Mouse (Mus musculus) embryonic facial prominence, embryonic 12.5 days (tissue): ENCODE data around the gene Chchd10. TPM values are rescaled to one million over a fixed set of nuclear protein-coding genes. Genes with fewer than 3 reads are reported as not detected.

Experiments used
- ATAC-seq: fragments of 200-750 bp; cut with Nextera tagmentation; 2 replicates; pipeline ENCODE4 v1.8.0; 2017; ENCODE audit not compliant: insufficient number of reproducible peaks, insufficient read depth, low FRiP score, low TSS enrichment
- H3K27ac ChIP-seq: fragments of 300-500 bp; sonication (generic); 2 replicates; pipeline ENCODE4 v1.5.1; 2016; ENCODE audit warnings: mild to moderate bottlenecking
- H3K27me3 ChIP-seq: fragments of 300-500 bp; sonication (generic); 2 replicates; pipeline ENCODE4 v1.6.1; 2016; ENCODE audit warnings: mild to moderate bottlenecking, moderate library complexity
- H3K36me3 ChIP-seq: fragments of 300-500 bp; sonication (generic); 2 replicates; pipeline ENCODE4 v1.6.1; 2016; ENCODE audit warnings: mild to moderate bottlenecking
- H3K4me1 ChIP-seq: fragments of 300-500 bp; sonication (generic); 2 replicates; pipeline ENCODE4 v1.6.1; 2016
- H3K4me2 ChIP-seq: fragments of 300-500 bp; sonication (generic); replicated peaks from 2 replicates; pipeline ENCODE4 v1.6.1; 2016; ENCODE audit warnings: mild to moderate bottlenecking, moderate library complexity
- H3K4me3 ChIP-seq: fragments of 300-500 bp; sonication (generic); 2 replicates; pipeline ENCODE4 v1.5.1; 2016; ENCODE audit warnings: mild to moderate bottlenecking
- H3K9ac ChIP-seq: fragments of 300-500 bp; sonication (generic); 2 replicates; pipeline ENCODE4 v1.6.1; 2016; ENCODE audit warnings: mild to moderate bottlenecking, moderate library complexity
- H3K9me3 ChIP-seq: fragments of 300-500 bp; sonication (generic); 2 replicates; pipeline ENCODE4 v1.6.1; 2016; ENCODE audit warnings: mild to moderate bottlenecking, moderate library complexity
- WGBS: fragments of 180-500 bp; shearing (Covaris S2); methylation state at CpG from one replicate; pipeline ENCODE4 v1.1.7; 2016; 5-methylcytosine and 5-hydroxymethylcytosine counted together
- polyA plus RNA-seq: library from polyadenylated mRNA; unstranded; fragments of >200 nt; fragmentation: Nextera tagmentation; extraction: Ambion mirVana; gene quantifications from 2 replicates; pipeline ENCODE4 v1.2.1, GENCODE M21; 2016

The Chchd10 gene
- polyA plus RNA-seq, 1 experiment from 2014 or later: 11.8 TPM

DNA sequence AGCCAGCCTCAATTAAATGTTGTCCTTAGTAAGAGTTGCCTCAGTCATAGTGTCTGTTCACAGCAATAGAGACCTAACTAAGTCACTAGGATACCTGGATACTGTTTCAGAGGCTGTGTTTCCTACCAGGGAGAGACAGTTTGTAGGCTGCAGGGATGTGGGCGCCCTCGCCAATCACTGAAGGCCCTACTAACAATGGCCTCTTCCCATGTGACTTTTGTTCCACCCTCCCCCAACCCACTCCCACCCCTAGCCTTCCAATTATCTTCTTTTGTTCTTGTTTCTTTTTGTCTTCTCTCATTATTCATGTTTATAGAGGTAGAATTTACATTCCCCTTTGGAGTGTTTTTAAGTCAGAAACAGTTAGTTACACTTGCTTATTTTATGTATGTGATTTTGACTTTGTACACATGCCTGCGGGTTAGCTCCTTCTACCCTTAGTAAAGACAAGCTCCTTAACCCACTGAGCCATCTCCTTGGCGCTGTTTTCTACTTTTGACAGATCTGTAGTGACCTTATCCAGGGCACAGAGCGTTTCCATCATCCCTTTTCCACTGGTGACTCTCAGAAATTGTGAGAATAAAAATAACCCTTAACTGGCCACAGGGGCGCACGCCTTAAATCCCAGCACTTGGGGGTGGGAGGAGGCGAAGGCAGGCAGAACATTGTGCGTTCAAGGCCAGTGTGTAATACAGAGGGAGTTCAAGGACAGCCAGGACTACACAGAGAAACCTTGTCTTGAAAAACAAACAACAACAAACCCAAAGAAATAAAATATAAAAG, 8.3 kb downstream of the Chchd10 start:
- no peak overlapping the region for H3K9ac ChIP-seq
- H3K36me3 ChIP-seq: no peaks in the 10 kb centered on the region
- H3K4me1 ChIP-seq: peaks cover under 1% of the 10 kb centered on the region; the same call in 1 of the 2 replicates
- no peak overlapping the region for H3K4me2 ChIP-seq
- no peak for ATAC-seq
- H3K27ac ChIP-seq: no peak overlapping the region
- 65% methylated on average over 9 of the region's 9 CpGs for whole genome bisulfite sequencing
- H3K9me3 ChIP-seq: no peaks in the 10 kb centered on the region
- H3K4me3 ChIP-seq: no peak overlapping the region
- H3K27me3 ChIP-seq: peaks cover 15% of the 10 kb centered on the region

DNA sequence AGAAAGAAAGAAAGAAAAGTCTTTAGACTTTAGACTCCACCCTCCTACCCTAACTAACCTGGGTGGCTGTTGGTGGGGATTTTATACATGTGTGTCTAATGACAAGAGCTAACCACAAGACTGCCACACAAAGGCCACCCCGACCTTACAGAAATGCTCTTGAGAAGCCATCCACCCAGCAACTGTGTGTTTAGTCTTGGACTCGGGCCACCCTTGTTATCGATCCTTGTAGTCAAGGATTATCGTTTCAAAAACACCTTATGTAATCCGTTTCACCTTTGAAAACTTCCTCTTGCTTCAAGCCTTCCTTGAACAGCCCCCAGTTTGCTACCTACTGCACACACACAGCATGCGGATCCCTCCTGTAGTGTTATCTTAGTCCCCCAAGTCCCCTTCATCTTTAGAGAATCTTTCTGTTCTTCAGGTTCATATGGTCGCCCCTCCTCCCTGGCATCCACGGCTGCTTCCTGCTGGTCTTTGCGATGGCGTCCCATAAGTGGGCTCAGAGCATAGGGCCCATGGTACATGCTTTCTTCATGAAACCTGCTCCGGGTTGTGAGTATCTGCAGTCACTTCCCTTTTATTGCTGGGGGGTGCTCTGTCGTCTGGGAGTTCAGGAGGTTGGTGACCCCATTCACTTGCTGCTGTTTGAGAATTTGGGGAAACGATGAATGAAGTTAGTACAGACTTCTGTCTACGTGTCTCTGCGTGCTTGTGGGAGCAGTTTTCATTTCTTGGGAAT, 10.0 kb downstream of the Chchd10 start, which contains the start of gene Vpreb3:
Vpreb3 (plus strand) TSS at position 322 of the 742 bp plus-strand sequence.
- no peak for ATAC-seq
- Histone ChIP-seq H3K9me3 (no peaks in the 10 kb centered on the region), H3K27ac (no peak within 1 kb of the TSS), H3K9ac (no peak within 1 kb of the TSS), H3K36me3 (no peaks in the 10 kb centered on the region), H3K27me3 (no peaks in the 10 kb centered on the region), H3K4me3 (no peak within 1 kb of the TSS), H3K4me1 (no peaks in the 10 kb centered on the region; the same call in 1 of the 2 replicates), H3K4me2 (no peak within 1 kb of the TSS)
- WGBS: 77% methylated on average over 15 of the region's 15 CpGs

DNA sequence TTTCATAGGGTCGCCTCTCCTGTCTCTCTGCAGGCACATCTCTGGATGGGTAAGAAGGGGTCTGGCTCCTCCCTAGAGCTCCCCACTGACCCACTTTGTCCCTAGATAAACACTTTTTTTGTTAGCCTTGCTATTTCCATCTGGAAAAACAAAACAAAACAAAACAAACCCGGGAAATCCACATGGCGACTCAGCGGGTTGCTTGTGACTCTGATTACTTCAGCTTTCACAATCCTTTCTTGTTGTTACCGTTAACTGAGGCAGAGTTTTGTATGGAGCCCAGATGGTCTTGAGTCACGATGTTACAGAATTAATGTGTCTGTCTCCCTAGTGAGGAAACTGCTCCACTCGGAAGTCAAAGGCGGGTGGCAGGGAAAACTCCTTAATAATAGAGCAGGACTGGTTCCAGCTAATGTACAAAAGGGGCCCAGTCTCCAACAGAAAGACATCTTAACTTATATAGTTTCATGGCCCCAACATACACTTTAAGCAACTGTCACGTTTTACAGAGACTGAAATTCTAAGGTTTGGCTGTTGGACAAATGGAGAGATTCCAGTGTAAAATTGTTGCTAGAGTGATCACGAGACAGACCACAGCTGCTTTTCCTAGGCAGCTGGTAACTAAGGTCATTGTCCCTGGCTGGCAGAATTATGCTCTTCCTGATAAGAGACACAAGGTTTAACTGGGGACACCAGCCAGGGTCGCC, 11.3 kb downstream of the Chchd10 start:
- no peaks in the 10 kb centered on the region for H3K9me3 ChIP-seq
- no peak overlapping the region for H3K9ac ChIP-seq
- H3K4me1 ChIP-seq: no peaks in the 10 kb centered on the region; the same call in 1 of the 2 replicates
- H3K36me3 ChIP-seq: no peaks in the 10 kb centered on the region
- H3K4me3 ChIP-seq: no peak overlapping the region
- ATAC-seq: no peak
- H3K4me2 ChIP-seq: no peak overlapping the region
- no peaks in the 10 kb centered on the region for H3K27me3 ChIP-seq
- WGBS: 27% methylated on average over 11 of the region's 11 CpGs
- no peak overlapping the region for H3K27ac ChIP-seq

GRCm38 (mm10) chr10:75945213-75945612, 12.3 kb downstream of the Chchd10 start:
- no peaks in the 10 kb centered on the region for H3K36me3 ChIP-seq
- H3K9me3 ChIP-seq: no peaks in the 10 kb centered on the region
- H3K9ac ChIP-seq: no peak overlapping the region
- ATAC-seq: no peak
- H3K27ac ChIP-seq: no peak overlapping the region
- H3K4me2 ChIP-seq: no peak overlapping the region
- H3K4me1 ChIP-seq: peaks cover 6% of the 10 kb centered on the region
- WGBS: 89% methylated on average over 7 of the region's 7 CpGs
- H3K4me3 ChIP-seq: no peak overlapping the region
- H3K27me3 ChIP-seq: peaks cover 6% of the 10 kb centered on the region; the same call in 1 of the 2 replicates

- Histone ChIP-seq H3K36me3 (no peaks in the 10 kb centered on the region), H3K9me3 (no peaks in the 10 kb centered on the region), H3K9ac (no peak overlapping the region), H3K27me3 (peaks cover 10% of the 10 kb centered on the region; the same call in 1 of the 2 replicates), H3K27ac (no peak overlapping the region), H3K4me3 (no peak overlapping the region), H3K4me1 (peaks cover 13% of the 10 kb centered on the region), H3K4me2 (no peak overlapping the region)
- WGBS: 79% methylated on average over 7 of the region's 7 CpGs
- no peak for ATAC-seq
These were observed 13.0 kb downstream of the Chchd10 start for GRCm38 (mm10) chr10:75945896-75946295.

DNA sequence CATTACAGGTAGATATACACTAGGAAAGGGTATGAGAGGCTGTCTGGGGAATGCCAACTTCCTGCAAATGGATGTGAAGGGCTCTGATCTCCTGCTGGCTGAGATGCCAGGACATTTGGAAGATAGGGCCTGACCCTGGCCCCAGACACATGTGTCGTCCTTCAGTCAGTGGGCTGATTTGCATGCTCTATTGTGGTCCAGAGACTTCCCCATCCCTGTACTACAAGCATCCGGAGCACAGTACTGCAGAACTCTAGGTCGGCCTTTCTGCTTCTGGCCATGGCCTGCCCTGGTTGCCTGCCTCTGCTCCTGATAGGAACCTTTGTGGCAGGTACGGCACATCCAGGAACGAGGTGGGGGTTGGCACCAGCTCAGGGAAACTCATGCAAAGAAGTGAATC, 15.1 kb downstream of the Chchd10 start:
- H3K4me3 ChIP-seq: no peak overlapping the region
- WGBS: 75% methylated on average over 5 of the region's 5 CpGs
- ATAC-seq: no peak
- peaks cover 10% of the 10 kb centered on the region; the same call in 1 of the 2 replicates for H3K27me3 ChIP-seq
- no peaks in the 10 kb centered on the region for H3K36me3 ChIP-seq
- H3K9me3 ChIP-seq: no peaks in the 10 kb centered on the region
- no peak overlapping the region for H3K27ac ChIP-seq
- H3K9ac ChIP-seq: no peak overlapping the region
- H3K4me2 ChIP-seq: no peak overlapping the region
- H3K4me1 ChIP-seq: peaks cover 15% of the 10 kb centered on the region

GRCm38 (mm10) chr10:75949053-75950045, 16.4 kb downstream of the Chchd10 start:
- no peak overlapping the region for H3K4me2 ChIP-seq
- no peak overlapping the region for H3K27ac ChIP-seq
- WGBS: 78% methylated on average over 22 of the region's 22 CpGs
- H3K36me3 ChIP-seq: no peaks in the 10 kb centered on the region
- no peak overlapping the region for H3K9ac ChIP-seq
- no peak overlapping the region for H3K4me3 ChIP-seq
- no peaks in the 10 kb centered on the region for H3K9me3 ChIP-seq
- H3K27me3 ChIP-seq: peaks cover 15% of the 10 kb centered on the region; the same call in 1 of the 2 replicates
- ATAC-seq: no peak
- H3K4me1 ChIP-seq: peaks cover 15% of the 10 kb centered on the region

DNA sequence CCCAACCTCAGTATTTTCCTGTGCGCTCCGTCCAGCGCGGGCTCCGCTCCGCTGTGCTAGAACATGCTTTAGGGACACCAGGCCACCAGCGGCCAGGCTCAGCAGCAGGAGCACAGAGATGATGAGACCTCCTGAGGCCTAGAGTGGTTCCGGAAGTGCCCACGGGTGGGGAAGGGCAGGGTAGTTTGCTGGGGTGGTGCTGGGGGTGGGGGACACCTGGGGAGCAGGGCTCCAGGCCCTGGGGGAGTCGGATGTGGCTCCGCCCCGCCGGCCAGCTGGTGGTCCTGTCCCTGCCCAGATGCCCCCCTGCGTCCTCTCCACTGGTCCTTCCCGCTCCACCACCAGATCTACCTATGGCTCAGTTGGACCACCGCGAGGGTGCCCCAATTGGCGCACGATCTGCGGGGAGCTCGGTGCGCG, 17.9 kb downstream of the Chchd10 start:
- Histone ChIP-seq H3K36me3 (no peaks in the 10 kb centered on the region), H3K4me2 (peak overlapping the region; percentile 85), H3K4me1 (peaks cover 15% of the 10 kb centered on the region), H3K4me3 (peak overlapping the region; percentile 40), H3K9ac (peak overlapping the region; percentile 43), H3K27ac (no peak overlapping the region), H3K27me3 (peaks cover 15% of the 10 kb centered on the region; the same call in 1 of the 2 replicates), H3K9me3 (no peaks in the 10 kb centered on the region)
- peak; percentile 36; the same call in 1 of the 2 replicates for ATAC-seq
- WGBS: 2% methylated on average over 20 of the region's 23 CpGs

GRCm38 (mm10) chr10:75951424-75952050, 18.6 kb downstream of the Chchd10 start:
- H3K27ac ChIP-seq: no peak overlapping the region
- peak overlapping the region; percentile 43 for H3K9ac ChIP-seq
- H3K27me3 ChIP-seq: peaks cover 15% of the 10 kb centered on the region; the same call in 1 of the 2 replicates
- peaks cover 15% of the 10 kb centered on the region for H3K4me1 ChIP-seq
- H3K4me3 ChIP-seq: peak overlapping the region; percentile 40
- no peak for ATAC-seq
- no peaks in the 10 kb centered on the region for H3K9me3 ChIP-seq
- WGBS: 4% methylated on average over 13 of the region's 13 CpGs
- H3K4me2 ChIP-seq: peak overlapping the region; percentile 85
- no peaks in the 10 kb centered on the region for H3K36me3 ChIP-seq

DNA sequence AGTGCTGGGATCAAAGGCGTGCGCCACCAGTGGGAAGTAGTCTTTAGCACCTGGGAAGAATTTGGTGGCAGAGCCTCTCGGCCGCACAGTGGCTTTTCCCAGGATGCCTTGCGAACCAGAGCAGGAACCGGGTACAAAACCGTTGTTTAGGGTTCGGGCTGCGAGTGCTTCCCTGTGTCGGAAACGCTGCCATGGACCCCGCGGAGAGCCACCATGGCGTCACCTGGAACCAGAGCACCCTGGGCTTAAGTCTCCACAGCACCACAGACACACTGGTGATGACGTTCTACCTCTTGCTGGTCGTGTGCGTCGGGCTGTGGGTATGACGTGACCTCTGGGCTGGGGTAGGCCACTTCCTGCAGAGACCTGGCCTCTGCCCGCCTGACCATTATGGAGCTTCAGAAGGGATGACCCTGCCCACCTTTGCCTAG, 21.5 kb downstream of the Chchd10 start, which contains the start of gene Gm5134:
Gm5134 (plus strand) TSS at position 134 of the 431 bp plus-strand sequence.
- Histone ChIP-seq H3K4me2 (peak within 1 kb of the TSS; percentile 39), H3K36me3 (no peaks in the 10 kb centered on the region), H3K9ac (no peak within 1 kb of the TSS), H3K27me3 (peaks cover 15% of the 10 kb centered on the region; the same call in 1 of the 2 replicates), H3K27ac (no peak within 1 kb of the TSS), H3K4me1 (peaks cover 15% of the 10 kb centered on the region), H3K4me3 (peak within 1 kb of the TSS; percentile 10; the same call in 1 of the 2 replicates), H3K9me3 (no peaks in the 10 kb centered on the region)
- ATAC-seq: no peak
- WGBS: 30% methylated on average over 20 of the region's 20 CpGs
